Mouse (Mus musculus) stomach, embryonic 14.5 days (tissue): ENCODE data around the gene Map3k19. TPM values are rescaled to one million over a fixed set of nuclear protein-coding genes. Genes with fewer than 3 reads are reported as not detected.

Source experiments
- ATAC-seq: fragments of 200-750 bp; cut with Nextera tagmentation; 2 replicates; pipeline ENCODE4 v1.8.0; 2017; ENCODE audit warnings: low read depth, moderate TSS enrichment; ENCODE audit not compliant: insufficient number of reproducible peaks, insufficient read depth, low FRiP score
- H3K27ac ChIP-seq: fragments of 300-500 bp; sonication (generic); 2 replicates; pipeline ENCODE4 v1.5.1; 2014; ENCODE audit warnings: mild to moderate bottlenecking, low read length, moderate library complexity, mixed read lengths
- H3K27me3 ChIP-seq: fragments of 300-500 bp; sonication (generic); 2 replicates; pipeline ENCODE4 v1.6.1; 2014; ENCODE audit warnings: low read length, control low read depth, mixed read lengths; ENCODE audit not compliant: control insufficient read depth, insufficient read depth
- H3K36me3 ChIP-seq: fragments of 300-500 bp; sonication (generic); 2 replicates; pipeline ENCODE4 v1.6.1; 2014; ENCODE audit warnings: mild to moderate bottlenecking, control low read depth, low read length, moderate library complexity, mixed read lengths; ENCODE audit not compliant: control insufficient read depth, insufficient read depth
- H3K4me1 ChIP-seq: fragments of 300-500 bp; sonication (generic); 2 replicates; pipeline ENCODE4 v1.6.1; 2014; ENCODE audit warnings: low read length, control low read depth, mixed read lengths; ENCODE audit not compliant: control insufficient read depth, insufficient read depth
- H3K4me2 ChIP-seq: fragments of 300-500 bp; sonication (generic); replicated peaks from 2 replicates; pipeline ENCODE4 v1.6.1; 2014; ENCODE audit warnings: low read depth, low read length, control low read depth
- H3K4me3 ChIP-seq: fragments of 300-500 bp; sonication (generic); 2 replicates; pipeline ENCODE4 v1.5.1; 2014; ENCODE audit warnings: low read depth, low read length, control low read depth
- H3K9ac ChIP-seq: fragments of 300-500 bp; sonication (generic); replicated peaks from 2 replicates; pipeline ENCODE4 v1.6.1; 2014; ENCODE audit warnings: low read depth, mild to moderate bottlenecking, control low read depth, low read length, moderate library complexity, mixed read lengths
- H3K9me3 ChIP-seq: fragments of 300-500 bp; sonication (generic); 2 replicates; pipeline ENCODE4 v1.6.1; 2016; ENCODE audit warnings: low read depth, low read length, control low read depth; ENCODE audit not compliant: control insufficient read depth
- WGBS: fragments of 180-500 bp; shearing (Covaris S2); extraction: QIAGEN DNeasy Blood & Tissue Kit; methylation state at CpG from one replicate; pipeline ENCODE4 v1.1.7; 2014; 5-methylcytosine and 5-hydroxymethylcytosine counted together
- polyA plus RNA-seq: library from polyadenylated mRNA; unstranded; fragments of >200 nt; fragmentation: Nextera tagmentation; extraction: Ambion mirVana; gene quantifications from 2 replicates; pipeline ENCODE4 v1.2.1, GENCODE M21; 2014

The Map3k19 gene
- polyA plus RNA-seq, 1 experiment from 2014 or later: not detected

GRCm38 (mm10) chr1:127827325-127827724, 27.5 kb downstream of the Map3k19 start:
- H3K4me1 ChIP-seq: no peaks in the 10 kb centered on the region
- no peak for ATAC-seq

GRCm38 (mm10) chr1:127816381-127816780, 38.5 kb downstream of the Map3k19 start:
- Histone ChIP-seq H3K4me2 (no peak overlapping the region), H3K27ac (no peak overlapping the region), H3K4me1 (no peaks in the 10 kb centered on the region), H3K36me3 (no peaks in the 10 kb centered on the region), H3K4me3 (no peak overlapping the region), H3K9me3 (no peaks in the 10 kb centered on the region), H3K9ac (no peak overlapping the region), H3K27me3 (no peaks in the 10 kb centered on the region)
- WGBS: 86% methylated on average over 6 of the region's 6 CpGs
- no peak for ATAC-seq

More at GRCm38 (mm10) chr1:127827325-127827724, 27.5 kb downstream of the Map3k19 start:
- WGBS: 16% methylated on average over 2 of the region's 2 CpGs
- Histone ChIP-seq H3K4me3 (no peak overlapping the region), H3K9me3 (no peaks in the 10 kb centered on the region), H3K27me3 (no peaks in the 10 kb centered on the region), H3K27ac (no peak overlapping the region), H3K9ac (no peak overlapping the region), H3K4me2 (no peak overlapping the region), H3K36me3 (no peaks in the 10 kb centered on the region)

GRCm38 (mm10) chr1:127812929-127813328, 41.9 kb downstream of the Map3k19 start:
- Histone ChIP-seq H3K9ac (no peak overlapping the region), H3K27me3 (no peaks in the 10 kb centered on the region), H3K27ac (no peak overlapping the region), H3K4me2 (no peak overlapping the region), H3K4me3 (no peak overlapping the region), H3K4me1 (no peaks in the 10 kb centered on the region), H3K36me3 (no peaks in the 10 kb centered on the region), H3K9me3 (no peaks in the 10 kb centered on the region)
- ATAC-seq: no peak
- 64% methylated on average over 7 of the region's 7 CpGs for WGBS

DNA sequence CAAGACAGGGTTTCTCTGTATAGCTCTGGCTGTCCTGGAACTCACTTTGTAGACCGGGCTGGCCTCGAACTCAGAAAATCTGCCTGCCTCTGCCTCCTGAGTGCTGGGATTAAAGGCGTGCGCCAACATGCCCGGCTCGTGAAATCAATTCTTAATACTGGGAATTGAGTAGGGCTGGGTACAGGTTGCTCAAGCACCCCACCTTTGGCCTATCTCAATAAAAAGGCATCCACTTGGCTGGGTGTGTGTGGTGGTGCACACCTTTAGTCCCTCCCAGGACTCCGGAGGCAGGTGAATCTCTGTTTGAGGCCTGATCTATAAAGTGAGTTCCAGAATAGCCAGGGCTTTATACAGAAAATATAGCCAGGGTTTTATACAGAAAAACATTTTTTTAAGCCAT, 46.2 kb downstream of the Map3k19 start:
- WGBS: 94% methylated on average over 7 of the region's 7 CpGs
- H3K27me3 ChIP-seq: no peaks in the 10 kb centered on the region
- ATAC-seq: no peak
- H3K27ac ChIP-seq: no peak overlapping the region
- H3K4me3 ChIP-seq: no peak overlapping the region
- H3K4me2 ChIP-seq: no peak overlapping the region
- no peaks in the 10 kb centered on the region for H3K9me3 ChIP-seq
- H3K36me3 ChIP-seq: peaks cover under 1% of the 10 kb centered on the region
- H3K9ac ChIP-seq: no peak overlapping the region
- H3K4me1 ChIP-seq: no peaks in the 10 kb centered on the region

DNA sequence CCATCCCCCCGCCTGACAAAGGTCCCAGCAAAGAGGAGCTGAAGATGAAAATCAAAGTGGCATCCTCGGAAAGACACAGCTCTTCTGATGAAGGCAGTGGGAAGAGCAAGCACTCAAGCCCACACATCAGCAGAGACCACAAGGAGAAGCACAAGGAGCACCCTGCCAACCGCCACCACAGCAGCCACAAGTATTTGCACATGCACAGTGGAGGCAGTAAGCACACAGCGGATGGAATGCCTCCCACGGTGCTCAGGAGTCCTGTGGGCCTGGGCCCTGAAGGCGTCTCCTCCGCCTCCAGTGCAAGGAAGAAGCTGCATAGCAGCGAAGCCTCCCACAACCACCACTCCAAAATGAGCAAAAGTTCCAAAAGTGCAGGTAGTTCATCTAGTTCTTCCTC, 51.9 kb downstream of the Map3k19 start:
- Histone ChIP-seq H3K27me3 (no peaks in the 10 kb centered on the region), H3K4me2 (no peak overlapping the region), H3K4me3 (no peak overlapping the region), H3K27ac (no peak overlapping the region), H3K4me1 (no peaks in the 10 kb centered on the region), H3K9ac (no peak overlapping the region), H3K9me3 (no peaks in the 10 kb centered on the region), H3K36me3 (peaks cover 33% of the 10 kb centered on the region)
- no peak for ATAC-seq
- WGBS: 85% methylated on average over 8 of the region's 8 CpGs

DNA sequence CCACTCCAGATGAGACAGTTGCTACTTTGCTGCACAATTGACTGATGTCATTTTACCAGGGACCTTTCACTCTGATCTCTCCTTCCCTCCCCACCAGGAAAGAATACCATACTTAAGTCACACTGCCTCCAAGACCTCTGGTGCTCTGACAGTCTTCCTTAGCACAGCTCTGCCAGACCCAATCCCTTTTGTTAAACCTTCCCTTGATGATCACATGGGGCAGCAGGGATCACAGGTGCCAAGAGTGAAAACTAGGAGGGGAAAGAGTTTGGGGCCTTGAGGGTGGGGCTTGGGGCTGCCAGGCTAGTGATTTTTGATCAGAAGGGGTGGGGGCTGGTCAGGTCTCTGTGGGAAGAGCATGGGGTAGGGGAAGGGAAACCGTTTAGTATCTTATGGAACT, 58.1 kb downstream of the Map3k19 start:
- no peak overlapping the region for H3K4me3 ChIP-seq
- WGBS: 78% methylated on average over 1 of the region's 1 CpGs
- no peak overlapping the region for H3K9ac ChIP-seq
- no peak for ATAC-seq
- no peaks in the 10 kb centered on the region for H3K27me3 ChIP-seq
- H3K9me3 ChIP-seq: no peaks in the 10 kb centered on the region
- H3K4me1 ChIP-seq: no peaks in the 10 kb centered on the region
- peaks cover 25% of the 10 kb centered on the region for H3K36me3 ChIP-seq
- H3K27ac ChIP-seq: no peak overlapping the region
- H3K4me2 ChIP-seq: no peak overlapping the region

DNA sequence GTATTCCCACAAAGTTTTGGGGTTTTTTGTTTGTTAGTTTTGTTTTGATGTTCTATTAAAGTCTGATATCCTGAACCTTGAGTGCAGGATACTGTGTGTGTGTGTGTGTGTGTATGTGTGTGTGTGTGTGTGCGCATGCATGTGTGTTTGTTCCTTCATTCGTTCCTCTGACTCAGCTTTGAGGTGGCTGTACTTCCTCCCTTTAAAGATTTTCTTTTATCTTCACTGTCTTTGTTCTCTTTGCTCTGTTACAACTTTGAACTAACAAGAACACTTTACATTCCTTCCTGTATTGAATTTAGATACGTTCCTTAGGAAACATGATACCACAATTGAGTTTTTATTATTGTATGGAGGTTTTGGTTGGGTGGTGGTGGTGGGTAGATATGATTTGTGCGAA, 58.5 kb downstream of the Map3k19 start:
- no peak for ATAC-seq
- Histone ChIP-seq H3K36me3 (peaks cover 25% of the 10 kb centered on the region), H3K27me3 (no peaks in the 10 kb centered on the region), H3K4me1 (no peaks in the 10 kb centered on the region), H3K27ac (no peak overlapping the region), H3K4me2 (no peak overlapping the region), H3K9me3 (no peaks in the 10 kb centered on the region), H3K4me3 (no peak overlapping the region), H3K9ac (no peak overlapping the region)
- 66% methylated on average over 4 of the region's 4 CpGs for WGBS

DNA sequence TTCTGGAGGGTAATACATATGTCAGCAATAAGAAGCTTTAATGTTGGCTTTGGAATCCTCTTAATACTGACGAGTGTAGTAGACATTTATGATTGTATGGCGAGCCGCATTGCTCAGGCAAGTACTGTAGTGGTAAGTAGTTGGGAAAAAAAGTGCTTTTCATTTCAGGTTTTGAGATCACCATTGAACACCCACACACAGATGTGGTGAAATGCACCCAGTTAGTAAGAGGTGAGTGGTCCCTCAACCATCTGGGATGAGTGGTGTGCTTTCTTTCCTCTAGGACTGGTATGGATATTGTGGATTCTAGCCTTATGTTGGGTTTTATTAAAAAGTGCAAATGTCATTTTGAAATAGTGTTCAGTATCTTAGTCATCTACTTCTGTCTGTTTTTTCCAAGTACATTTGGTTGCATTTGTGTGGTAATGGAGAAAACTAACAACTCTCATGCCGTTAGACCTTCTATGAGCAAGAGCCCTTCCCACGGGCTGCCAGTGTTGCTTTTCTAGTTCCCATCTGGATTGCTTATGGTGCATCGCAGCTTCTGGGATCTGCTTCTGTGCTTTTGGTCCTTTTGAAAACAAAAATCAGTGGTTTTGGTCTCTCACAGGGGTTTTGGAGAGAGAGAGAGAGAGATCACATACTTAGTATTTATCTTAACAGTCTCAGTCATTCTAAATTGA, 59.6 kb downstream of the Map3k19 start:
- ATAC-seq: no peak
- no peaks in the 10 kb centered on the region for H3K9me3 ChIP-seq
- H3K9ac ChIP-seq: no peak overlapping the region
- H3K27ac ChIP-seq: no peak overlapping the region
- no peak overlapping the region for H3K4me3 ChIP-seq
- H3K36me3 ChIP-seq: peaks cover 22% of the 10 kb centered on the region
- no peak overlapping the region for H3K4me2 ChIP-seq
- no peaks in the 10 kb centered on the region for H3K4me1 ChIP-seq
- 90% methylated on average over 6 of the region's 6 CpGs for WGBS
- no peaks in the 10 kb centered on the region for H3K27me3 ChIP-seq

DNA sequence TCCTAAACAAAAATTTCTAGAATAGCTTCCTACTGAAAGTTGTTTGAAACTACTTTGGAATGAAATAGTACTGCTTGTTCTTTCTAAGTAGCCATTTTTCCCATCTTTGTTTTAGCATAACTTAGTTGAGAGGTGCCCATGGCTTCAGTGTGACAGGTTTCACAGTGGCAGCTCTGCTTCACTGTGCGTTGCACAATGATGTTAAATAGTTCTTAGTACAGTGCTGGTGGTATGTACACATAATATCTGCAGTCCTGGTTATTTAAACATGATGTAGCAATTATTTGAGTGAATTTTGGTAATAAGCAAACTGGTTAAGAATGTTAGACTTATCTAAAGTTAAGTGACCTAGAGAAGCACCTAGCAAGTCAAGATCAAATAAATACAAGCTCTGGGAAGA, 61.4 kb downstream of the Map3k19 start:
- H3K4me1 ChIP-seq: no peaks in the 10 kb centered on the region
- peaks cover 11% of the 10 kb centered on the region for H3K36me3 ChIP-seq
- no peak overlapping the region for H3K9ac ChIP-seq
- no peak overlapping the region for H3K4me3 ChIP-seq
- no peaks in the 10 kb centered on the region for H3K9me3 ChIP-seq
- ATAC-seq: no peak
- H3K27me3 ChIP-seq: no peaks in the 10 kb centered on the region
- no peak overlapping the region for H3K4me2 ChIP-seq
- whole genome bisulfite sequencing: 90% methylated on average over 1 of the region's 1 CpGs
- no peak overlapping the region for H3K27ac ChIP-seq
